Mouse (Mus musculus) thymus, adult 2 months (tissue): ENCODE data around the gene Mmp28.

Source experiments
- CTCF ChIP-seq: fragments of 200-500 bp; IDR thresholded peaks from 2 replicates; pipeline ENCODE4 v1.5.1; 2012; ENCODE audit warnings: mild to moderate bottlenecking, control low read depth, low read length, moderate library complexity, borderline replicate concordance; ENCODE audit not compliant: control insufficient read depth, poor library complexity, insufficient read depth; ENCODE audit errors: extremely low read depth
- POLR2A ChIP-seq: fragments of 200-500 bp; IDR thresholded peaks from 2 replicates; pipeline ENCODE4 v1.6.1; 2012; ENCODE audit warnings: mild to moderate bottlenecking, low read length, control low read depth, moderate library complexity; ENCODE audit not compliant: control insufficient read depth, poor library complexity, insufficient read depth; ENCODE audit errors: extremely low read depth

GRCm38 (mm10) chr11:83409792-83410291 lies 53.0 kb downstream of the Mmp28 start:
- no peak for TF ChIP-seq CTCF
- no peak for TF ChIP-seq POLR2A
